Mouse (Mus musculus): ENCODE measurements around the gene Ptprd. TPM values are rescaled to one million over a fixed set of nuclear protein-coding genes. Genes with fewer than 3 reads are reported as not detected.

Ptprd gene
- total RNA-seq, 4 experiments from 2014 or later: 270 to 296 (median 280) TPM

DNA sequence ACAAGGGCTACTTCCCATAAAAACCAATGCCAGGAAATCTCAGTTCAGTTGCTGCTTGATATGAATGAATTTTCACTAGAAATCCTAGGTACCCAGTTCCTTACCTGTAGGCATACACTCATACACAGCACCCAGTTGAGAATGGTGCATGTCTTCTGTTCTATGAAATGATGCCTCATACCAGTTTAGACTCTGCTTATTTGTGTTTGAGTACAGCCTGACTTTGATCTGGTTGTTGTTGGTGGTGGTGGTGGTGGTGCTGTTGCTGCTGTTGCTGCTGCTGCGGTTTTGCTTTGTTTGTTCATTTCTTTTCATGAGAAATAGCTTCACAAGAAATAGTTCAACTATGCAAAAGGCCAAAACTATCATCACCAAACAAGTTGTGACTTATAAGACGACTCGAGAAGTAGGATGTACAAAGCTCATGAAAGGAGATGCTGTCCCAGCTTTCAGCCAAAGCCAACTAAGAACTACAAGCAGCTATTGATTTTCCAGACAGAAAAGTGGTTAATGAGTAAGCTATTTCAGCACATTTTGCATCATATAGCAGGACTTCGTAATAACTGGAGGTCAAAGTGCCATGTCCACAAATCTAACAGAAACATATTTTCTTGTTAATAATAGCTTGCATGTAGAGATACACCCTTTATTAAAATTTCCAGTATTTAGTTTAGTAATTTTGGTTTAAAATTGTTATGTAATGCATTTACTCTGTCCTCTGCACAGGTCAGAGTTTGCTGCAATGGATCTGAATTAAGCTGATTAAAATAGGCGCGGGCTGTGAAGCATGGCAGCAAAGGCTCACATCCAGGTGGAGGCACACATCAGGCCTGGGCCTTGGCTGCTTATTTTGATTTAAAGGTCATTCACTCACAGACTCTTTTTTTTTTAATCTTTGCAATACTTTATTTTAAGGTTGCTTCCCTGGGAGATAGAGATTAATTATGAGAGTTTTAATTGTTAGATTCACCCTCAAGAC, 1270.1 kb downstream of the Ptprd start:
- DNase-seq (ENCODE audit: low spot score in 2 of 2): no peak

GRCm38 (mm10) chr4:76931559-76931958, 1280.2 kb downstream of the Ptprd start:
- no peak for DNase-seq (ENCODE audit: low spot score in 2 of 2)

DNA sequence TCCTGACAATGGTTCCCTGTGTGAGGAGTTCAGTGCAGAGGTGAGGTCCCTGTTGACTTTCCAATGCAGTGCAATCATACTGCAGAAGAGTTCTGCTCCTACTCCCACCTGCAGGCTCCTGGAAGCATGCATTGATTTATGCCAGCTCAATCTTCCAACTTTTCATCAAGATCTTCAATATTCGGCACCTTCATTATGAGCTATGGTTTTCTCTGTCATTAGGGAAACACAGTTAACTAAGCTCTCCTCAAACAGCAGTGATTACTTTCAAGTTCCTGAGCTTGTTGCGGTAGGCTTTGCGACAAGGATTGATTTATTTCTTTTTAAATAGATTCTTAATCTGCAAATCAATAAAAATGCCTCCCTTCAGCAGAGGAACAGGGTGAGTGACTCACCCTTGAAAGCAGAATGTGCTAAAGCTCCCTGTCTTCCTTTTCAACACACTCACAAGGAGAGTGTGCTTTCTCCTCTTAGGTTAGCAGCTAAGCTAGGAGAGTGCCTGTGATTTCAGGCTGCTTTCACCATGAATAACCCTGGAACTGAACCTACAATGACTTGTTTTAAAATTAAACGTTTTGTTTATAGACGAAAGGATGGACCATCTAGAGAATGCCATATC, 1298.1 kb downstream of the Ptprd start:
- no peak for DNase-seq (ENCODE audit: low spot score in 2 of 2)

DNA sequence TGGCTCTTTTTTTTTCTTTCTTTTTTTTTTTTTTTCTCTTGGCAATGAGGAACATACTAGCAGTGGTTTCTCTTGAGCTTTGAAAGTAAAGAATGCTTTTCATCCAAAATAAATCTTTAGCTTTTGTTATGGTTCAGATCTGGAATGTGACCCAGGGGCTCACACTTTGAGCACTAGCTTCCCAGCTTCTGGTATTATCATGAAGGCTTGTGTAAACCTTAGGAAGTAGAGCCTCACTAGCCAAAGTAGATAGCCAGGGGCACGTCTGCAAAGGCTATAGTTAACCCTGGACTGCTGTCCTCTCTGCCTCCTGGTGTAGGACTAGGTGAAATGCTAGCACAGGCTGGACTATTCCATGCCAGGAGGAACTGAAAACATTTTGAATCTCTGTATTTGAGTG, 1310.1 kb downstream of the Ptprd start:
- DNase-seq (ENCODE audit: low spot score in 2 of 2): no peak

DNA sequence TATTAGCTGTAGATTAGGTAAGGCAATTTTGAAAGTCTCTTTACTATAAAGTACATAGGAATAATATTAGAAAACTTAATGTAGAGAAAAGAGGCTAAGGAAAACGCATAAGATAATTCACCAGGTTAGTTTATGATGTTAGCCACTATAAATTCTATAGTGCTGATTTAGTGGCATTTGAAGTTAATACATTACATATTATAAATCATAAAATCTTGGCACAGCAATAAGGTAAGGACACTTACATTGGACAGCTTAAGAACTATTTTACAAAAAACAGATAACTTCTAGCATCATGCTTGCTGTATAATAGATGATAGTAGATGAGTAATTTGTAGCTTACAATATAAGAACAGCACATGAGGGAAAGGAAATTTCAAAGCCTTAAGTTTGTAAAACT, 1322.1 kb downstream of the Ptprd start:
- DNase-seq (ENCODE audit: low spot score in 2 of 2): no peak

DNA sequence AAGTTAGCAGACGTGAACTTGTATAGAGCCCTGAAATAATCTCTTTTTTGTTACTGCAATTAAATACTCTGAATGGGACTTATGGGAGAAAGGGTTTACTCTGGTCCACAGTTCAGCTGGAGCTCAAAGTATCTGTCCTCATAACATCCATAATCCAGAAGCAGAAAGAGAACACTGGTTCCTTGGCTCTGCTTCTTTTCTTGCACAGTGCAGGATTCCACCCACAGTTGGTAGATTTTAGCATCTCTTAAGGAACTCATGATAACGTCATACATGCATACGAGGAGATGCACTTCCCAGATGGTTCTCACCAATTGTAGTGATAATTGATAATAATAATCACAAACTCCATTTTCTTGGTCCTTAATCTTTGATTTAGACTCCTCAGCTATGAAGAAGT, 1330.2 kb downstream of the Ptprd start:
- no peak for DNase-seq (ENCODE audit: low spot score in 2 of 2)

DNA sequence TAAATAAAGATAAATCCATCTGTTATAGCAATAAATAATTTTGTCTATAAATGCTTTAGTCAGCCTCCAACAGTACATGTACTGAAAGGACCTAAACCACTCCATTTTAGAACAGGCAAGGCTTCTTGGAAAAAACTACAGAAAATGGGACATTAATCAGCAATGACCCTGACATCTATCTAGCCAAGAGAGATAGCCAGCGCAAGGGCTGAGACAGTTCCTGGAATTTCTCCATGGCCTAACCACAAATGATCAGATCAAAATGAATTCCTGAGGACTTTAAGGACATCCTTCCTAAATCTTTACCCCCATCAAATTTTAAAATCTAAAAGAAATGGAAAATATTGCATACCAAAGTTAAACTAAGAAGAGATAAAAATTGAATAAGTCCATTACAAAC, 1340.8 kb downstream of the Ptprd start:
- DNase-seq (ENCODE audit: low spot score in 2 of 2): no peak

DNA sequence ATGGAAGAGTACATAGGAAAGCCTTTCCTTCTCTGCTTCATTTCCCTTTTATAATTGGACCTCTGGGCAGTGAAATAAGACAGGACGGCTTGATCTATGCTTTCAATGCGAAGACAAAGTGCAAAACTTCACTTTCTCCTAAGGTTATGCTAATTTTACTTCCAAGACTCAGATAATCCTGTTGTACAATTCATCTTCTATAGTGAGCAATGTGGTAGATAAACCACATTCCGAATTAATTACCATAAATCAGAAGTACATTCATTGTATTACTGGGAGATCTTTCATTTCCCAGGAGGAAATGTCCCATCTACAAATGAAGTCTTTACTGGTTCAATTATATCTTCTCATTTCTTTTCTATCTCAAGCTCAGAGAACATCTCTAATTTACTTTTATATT, 1346.2 kb downstream of the Ptprd start:
- no peak for DNase-seq (ENCODE audit: low spot score in 2 of 2)

- DNase-seq (ENCODE audit: low spot score in 2 of 2): no peak
Observed at GRCm38 (mm10) chr4:76846265-76846664, 1365.5 kb downstream of the Ptprd start.

- no peak for DNase-seq (ENCODE audit: low spot score in 2 of 2)
Observed at GRCm38 (mm10) chr4:76839016-76839415, 1372.7 kb downstream of the Ptprd start.

DNA sequence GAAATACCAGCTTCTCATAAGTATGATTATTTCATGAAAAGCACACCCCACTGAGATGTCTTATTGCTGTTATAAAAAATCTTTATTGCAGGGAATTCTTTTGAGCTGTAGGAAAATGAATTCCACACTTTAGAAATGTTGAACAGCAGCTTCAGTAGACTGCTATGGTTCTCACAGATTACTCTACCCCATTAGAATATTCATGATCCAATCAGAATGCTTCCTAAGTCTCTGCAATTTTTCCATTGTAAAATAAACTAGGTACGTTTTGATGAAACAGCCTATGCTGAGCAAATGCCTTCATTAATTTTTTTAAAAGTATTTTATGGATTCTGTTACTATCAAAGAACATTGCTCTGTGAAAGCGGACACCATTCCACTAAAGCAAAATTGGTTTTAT, 1399.6 kb downstream of the Ptprd start:
- no peak for DNase-seq (ENCODE audit: low spot score in 2 of 2)

DNA sequence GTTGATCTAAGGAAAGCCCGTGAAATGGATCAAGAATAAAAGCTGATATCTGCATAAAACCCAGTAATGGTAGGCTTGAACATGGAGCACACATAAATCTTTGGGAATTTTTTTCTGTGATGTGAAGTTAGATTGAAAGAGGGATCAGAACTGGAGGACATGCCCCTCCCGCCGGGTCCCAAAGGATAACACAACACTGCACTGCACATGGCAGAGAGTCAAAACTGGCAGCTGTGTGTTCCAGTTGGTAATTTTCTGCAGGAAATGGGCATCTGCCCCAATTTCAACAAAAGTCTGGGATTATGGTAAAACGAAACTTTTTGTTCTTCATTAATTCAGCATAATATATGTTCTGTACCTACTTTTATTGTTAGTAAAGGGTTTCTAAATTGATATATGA, 1409.1 kb downstream of the Ptprd start:
- DNase-seq (ENCODE audit: low spot score in 2 of 2): no peak

DNA sequence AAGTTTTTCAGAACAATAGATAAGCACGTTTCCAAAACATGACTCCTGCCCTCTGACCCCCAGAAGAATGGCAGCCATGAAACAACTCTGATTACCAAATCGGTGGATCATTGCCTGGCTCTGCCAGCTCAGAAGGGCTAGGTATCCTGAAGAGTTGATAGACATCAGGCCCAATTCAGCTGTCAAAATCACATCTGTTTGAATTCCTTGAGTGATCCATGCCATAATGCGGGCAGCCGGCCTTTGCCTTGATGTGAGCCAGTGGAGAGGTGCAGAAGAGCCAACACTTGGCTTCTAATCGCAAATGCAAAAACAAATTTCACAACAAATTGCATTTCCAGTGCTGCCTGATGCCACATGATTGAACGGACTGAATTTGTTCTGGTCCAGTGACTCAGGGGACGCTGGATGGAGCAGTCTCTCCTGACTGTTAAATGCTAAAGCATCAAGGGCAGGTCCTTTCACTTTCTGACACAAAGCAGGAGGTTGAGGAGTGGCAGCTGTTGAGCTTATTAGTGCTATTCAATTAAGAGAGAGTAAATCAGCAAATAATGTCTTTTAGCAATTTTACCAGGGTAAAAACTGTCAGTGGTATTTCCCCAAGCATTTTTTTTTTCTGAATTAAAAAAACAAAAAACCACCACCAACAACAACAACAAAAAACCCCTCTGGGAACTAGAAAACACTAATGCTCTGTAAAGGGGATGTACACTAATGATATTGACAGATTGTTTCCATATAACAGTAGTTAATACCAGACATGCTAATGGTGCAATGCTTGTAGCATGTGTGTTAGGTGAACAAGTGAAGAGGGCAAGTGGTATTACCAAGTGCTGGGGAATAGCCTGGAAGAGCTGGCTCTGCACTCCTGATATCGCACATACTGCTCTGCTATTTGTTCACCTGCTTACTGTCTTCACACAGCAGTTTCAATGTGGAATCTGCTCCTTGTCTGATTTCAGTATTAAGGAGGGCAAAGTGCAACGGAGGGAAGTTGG, 1413.5 kb downstream of the Ptprd start:
- DNase-seq (ENCODE audit: low spot score in 2 of 2): no peak

DNA sequence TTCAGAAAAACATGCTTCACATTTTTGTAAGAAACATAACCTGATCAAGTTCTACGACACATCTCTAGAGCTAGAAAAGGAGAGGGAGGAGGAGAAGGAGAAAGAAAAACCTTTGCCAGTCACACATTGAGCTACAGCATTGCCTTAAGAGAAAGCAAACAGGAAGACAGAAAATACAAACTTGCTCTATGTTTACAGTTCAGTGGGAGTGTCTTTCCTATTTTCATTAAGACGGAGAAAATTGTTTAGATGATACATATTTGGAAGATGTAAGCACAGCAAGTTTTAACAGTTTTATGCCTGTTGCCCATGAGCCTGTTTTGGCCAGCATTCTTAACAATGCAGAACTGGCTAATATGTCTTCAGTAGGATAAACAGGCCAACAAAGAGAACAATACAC, 1426.4 kb downstream of the Ptprd start:
- no peak for DNase-seq (ENCODE audit: low spot score in 2 of 2)

- DNase-seq (ENCODE audit: low spot score in 2 of 2): no peak
Observed at GRCm38 (mm10) chr4:76779558-76780124, 1432.1 kb downstream of the Ptprd start.

GRCm38 (mm10) chr4:76766918-76767317, 1444.8 kb downstream of the Ptprd start:
- no peak for DNase-seq (ENCODE audit: low spot score in 2 of 2)

- DNase-seq (ENCODE audit: low spot score in 2 of 2): no peak
Observed at GRCm38 (mm10) chr4:76766429-76766828, 1445.3 kb downstream of the Ptprd start.

DNA sequence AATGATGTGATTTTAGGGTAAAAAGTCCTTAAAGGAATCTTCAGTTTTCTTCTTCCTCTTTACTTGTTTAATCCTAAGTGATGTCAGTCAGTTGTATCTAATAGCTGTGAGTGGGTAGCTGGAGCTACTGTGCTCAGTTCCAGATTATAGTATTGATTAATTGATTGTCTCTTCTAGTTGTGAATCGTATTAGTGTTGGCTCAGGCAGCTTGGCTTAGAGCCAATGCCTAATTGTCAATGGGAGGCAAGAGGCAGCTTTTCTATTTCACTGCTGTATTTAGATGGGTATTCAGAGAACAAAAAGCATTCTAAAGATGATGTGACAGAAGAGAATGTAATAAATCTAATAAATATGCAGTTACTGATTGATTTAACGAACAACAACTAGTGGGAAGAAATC, 1461.1 kb downstream of the Ptprd start:
- DNase-seq (ENCODE audit: low spot score in 2 of 2): no peak

- no peak for DNase-seq (ENCODE audit: low spot score in 2 of 2)
Observed at GRCm38 (mm10) chr4:76735831-76736230, 1475.9 kb downstream of the Ptprd start.

DNA sequence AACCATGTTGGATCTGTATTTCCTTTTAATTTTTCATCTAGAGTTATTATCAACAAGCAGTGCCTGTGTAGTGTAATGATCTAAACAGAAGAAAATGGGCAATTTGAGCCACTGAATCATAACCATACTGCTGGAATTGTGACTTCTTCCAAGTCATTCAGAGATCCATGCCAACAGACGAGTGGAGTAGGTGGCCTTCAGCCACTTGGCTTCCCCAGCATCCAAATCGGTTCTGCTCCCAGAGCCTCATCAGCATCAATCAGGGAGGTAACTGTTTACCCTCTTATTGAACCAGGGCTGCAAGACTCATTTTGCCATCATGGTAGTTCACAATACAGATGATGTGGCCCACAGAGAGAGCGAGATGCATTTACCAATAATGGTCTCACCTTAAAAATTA, 1536.0 kb downstream of the Ptprd start:
- DNase-seq (ENCODE audit: low spot score in 2 of 2): no peak

DNA sequence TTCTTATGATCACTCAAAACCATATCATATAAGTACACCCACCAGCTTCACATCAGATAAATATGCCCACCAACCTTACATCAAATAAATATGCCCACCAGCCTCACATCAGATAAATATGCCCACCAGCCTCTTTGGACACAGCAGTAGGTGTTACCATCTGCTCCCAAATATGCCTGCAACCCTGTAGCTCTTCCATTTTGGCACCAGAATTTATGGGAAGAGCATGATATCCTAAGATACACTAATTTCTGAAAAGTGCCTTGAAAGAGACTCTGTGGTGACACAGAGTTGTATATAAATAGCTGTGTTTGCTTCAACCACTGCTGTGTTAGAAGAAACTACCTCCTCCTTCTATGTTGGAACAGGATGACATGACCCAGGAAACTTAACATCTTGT, 1538.5 kb downstream of the Ptprd start:
- DNase-seq (ENCODE audit: low spot score in 2 of 2): no peak

Data from left cerebral cortex, adult 8-10 months (tissue).